Mouse (Mus musculus): ENCODE data around the gene Otop2.
A peak's percentile ranks its signal among the peaks of the same experiment; 100 is the strongest.

Gene Otop2

DNA sequence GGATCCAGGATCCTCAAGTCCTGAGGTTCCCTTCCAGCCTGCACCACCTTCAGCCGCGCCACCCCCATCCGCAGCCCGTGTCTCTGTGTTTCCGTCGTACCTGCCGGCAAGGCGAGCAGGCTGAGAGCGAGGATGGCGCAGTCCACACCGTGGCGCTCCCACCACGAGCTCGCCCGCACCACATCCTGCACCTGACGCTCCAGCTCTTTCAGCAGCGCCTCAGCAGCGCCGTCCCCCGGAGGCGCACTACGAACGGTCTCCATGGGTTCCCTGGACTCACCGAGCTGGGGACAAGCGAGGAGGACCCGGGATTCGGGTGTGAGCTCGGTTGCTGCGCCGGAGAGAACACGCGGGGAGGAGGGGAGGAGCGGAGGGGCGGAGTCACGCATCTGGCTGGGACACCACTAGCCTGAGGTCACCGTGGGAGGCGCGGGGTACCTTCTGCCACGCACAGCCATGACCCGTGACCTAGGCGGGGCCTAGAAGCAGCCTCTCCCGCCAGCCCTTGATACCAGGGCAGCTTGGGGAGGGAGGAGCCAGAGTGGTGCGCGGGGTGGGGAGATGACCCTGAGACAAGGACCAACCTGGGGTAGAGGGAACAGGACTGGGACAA is 9.6 kb upstream of the Otop2 start, which contains the start of gene Fads6:
Gene Fads6 (minus strand): TSS at position 450 of the 613 bp plus-strand sequence.
- peak; percentile 71 for DNase-seq (ENCODE audit: low read depth, low spot score)

DNA sequence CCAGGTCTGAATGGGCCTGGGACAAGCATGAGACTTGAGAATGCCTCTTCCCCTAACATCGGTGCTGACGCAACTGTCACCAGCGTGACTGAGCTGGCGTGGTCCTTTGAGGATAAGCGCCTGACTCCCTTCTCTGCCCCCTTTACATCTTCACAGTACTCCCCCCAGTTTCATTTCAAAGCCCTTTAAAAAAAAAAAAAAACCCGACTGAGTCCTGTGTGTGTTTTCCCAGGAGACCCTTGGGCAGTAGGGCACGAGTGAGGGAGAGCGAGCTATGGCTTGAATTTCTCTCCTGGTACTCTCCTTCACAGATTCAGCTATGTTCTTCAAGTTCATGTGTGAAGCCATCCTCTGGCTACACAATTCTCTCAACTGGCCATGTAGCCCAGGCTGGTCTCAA is 8.8 kb upstream of the Otop2 start:
- no peak for DNase-seq (ENCODE audit: low read depth, low spot score)

DNA sequence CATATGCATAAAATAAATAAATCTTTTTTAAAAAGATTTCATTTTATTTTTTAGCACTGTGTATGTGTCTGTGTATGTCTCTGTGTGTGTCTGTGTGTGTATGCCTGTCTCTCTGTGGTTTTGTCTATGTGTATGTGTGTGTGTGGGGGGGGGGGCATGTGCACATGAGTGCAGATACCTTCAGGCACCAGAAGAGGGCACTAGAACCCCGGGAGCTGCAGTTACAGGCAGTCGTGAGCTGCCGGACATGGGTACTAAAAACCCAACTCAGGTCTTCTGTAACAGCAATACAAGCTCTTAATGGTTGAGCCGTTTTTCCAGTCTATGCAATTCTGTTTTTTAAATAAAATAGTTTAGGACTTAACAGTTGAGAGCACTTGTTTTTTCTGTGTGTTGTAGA is 6.2 kb upstream of the Otop2 start:
- no peak for DNase-seq (ENCODE audit: low read depth, low spot score)

DNA sequence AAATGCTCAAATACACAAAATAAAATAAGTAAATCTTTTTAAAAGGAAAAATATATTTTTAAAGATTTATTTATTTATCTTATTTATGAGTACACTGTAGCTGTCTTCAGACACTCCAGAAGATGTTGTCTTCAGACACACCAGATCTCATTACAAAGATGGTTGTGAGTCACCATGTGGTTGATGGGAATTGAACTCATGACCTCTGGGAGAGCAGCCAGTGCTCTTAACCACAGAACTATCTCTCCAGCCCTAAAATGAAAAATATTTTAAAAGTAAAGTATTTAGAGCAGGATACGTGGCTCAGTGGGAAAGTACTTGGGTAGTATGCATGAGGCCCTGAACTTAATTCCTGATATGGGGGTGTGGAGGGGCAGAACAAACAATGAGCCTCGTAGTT is 5.6 kb upstream of the Otop2 start:
- no peak for DNase-seq (ENCODE audit: low read depth, low spot score)

GRCm38 (mm10) chr11:115303167-115303566 is 3.8 kb upstream of the Otop2 start:
- no peak for DNase-seq (ENCODE audit: low read depth, low spot score)

DNA sequence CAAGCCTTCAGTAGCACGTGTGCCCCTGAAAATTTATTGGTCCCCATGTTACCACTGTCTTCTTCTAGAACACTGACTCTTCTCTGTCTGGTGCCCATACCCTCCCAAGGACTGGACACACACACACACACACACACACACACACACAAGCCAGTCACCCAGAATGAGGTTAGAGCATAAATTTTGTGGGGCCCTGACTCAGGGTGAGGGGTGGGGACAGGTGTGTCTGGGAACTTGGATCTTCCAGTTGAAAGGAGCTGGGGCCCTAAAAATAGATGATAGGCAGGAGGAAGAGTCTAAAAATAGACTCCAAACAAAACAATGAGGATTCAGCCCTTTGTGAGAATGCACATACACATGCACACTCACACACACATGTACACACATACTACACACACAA is 1.8 kb downstream of the Otop2 start:
- no peak for DNase-seq (ENCODE audit: low read depth, low spot score)

DNA sequence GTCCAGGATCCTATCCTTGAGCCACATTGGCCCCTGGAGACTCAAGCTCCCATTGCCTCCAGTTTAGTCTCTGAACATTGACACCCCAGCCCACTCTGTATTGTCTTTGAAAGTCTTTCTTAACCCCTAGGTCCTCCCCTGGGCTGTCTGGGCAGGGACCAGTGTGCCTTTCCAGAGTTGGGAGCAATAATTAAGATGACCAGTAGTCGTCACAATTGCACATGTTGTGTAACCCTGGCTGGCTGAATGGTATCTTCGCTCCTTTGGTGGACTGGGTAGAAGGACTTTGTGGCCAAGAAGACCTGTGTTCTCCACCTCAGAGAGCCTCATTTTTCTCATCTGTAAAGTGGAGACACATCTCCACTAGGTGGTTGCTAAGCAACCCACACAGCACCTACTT is 7.3 kb downstream of the Otop2 start:
- no peak for DNase-seq (ENCODE audit: low read depth, low spot score)

DNA sequence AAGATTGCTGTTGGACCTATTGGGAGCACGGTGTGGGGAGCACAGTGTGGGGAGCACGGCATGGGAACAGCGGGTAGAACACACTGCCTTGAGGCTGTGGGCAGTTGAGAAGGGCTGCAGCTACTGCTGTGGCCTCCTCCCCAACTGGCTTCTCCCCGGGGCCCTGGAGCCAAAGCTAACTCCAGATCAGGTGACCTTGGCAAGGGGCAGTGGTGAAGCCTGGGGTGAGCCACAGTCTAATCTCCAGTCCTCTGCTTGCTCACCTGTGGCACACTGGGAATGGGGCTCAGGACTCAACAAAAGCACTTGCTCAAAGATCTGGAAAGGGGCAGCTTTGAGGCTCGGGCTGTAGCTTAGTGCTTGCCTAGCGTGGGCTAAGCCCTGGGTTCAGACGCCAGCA is 10.2 kb downstream of the Otop2 start:
- no peak for DNase-seq (ENCODE audit: low read depth, low spot score)

DNA sequence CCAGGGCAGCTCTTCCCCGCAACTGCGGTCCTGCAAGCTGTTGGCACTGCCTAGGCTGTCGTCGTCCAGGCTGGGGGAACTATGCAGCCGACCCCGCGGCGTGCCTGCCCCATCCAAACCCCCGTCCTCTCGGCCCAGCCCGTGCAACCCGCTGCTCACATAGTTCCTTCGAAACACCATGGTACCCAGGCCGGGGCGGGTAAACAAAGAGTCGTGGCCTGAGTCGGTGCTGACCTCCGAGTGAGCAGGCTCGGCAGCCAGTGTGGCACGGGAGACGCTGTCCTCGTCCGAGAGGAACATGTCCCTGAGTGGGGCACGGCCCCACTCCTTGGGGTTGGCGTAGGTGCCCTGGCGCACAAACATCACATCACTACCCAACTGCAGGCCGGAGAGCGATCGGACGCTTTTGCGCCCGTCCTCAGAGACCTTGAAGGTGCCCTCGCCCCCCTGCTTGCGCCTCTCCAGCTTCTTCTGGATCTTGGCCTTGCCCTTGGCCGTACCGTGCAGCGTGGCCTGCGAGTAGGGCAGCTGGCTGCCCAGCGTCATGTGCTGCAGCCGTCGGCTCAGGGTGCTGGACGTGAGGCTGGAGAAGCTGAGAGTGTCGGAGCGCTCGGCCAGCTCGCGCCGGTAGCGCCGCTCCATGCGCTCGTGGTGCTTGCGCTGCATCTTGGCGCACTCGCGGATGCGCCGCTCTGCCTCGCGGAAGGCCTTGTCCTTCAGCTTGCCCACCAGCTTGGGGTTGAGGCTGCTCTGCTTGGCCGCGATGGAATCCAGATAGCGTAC is 11.5 kb downstream of the Otop2 start:
- DNase-seq (ENCODE audit: low read depth, low spot score): no peak

DNA sequence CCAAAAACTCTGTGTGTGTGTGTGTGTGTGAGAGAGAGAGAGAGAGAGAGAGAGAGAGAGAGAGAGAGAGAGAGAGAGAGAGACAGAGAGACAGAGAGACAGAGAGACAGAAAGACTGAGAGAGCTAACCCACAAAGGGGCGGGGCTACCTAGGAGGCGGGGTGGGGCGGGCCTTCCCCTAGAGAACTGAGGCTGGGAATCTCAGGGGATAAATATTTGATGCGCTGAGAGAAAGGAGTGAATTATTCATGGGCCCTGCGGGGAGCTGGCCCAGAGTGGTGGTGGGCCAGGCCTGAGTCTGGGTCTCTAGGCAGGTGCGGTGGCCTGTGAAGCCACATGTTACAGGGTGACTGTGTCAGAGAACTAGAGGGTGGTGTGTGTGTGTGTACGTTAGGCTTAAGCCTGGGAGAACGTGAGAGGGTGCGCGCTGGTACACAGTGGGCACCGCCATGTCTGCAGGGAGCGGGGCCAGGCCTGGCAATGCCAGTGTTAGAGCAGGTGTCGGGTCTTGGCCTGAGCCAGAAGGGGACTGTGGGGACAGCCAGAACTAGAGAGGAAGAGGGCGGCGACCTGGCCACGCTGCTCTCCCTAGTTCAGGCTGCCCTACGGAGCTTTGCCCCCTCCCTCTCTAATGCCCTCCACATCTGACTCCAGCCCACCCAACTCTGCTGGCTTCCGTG is 12.9 kb downstream of the Otop2 start:
- no peak for DNase-seq (ENCODE audit: low read depth, low spot score)

DNA sequence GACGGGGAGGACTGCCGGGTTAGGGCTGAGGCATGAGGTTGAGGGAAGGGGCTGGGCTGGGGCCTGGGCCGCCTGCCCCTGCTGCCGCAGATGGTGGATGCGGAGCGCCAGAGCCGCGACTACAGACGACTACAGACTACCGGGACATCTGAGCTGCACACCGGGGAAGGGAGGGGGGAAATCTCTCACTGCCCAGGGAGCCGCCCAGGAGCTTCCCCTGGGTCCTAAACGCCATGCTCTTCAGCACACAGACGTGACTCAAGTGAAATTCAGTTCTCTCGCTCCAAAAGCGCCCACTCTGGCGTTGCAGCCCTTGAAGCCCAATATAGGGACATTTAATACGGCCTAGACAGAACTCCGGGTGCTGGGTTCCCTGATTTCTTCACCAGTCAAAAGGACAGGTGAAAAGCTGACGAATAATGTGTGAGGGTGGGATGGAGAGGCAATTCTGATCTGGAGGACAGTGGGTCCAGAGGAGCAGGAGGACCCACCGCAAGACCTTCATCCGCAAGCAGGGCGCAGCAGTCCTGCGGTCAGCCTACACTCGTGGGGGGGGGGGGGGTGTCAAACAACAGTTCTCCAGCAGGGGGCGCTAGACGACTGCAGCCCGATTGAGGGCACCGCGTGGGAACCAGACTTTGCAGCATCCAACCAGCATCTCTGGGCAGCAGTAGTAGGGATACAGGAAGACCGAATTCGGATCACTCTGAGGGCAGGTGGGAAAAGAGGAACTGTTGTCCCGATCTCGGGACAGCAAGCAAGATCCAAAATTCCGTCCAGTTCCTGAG is 15.1 kb downstream of the Otop2 start, which contains the start of gene Ush1g:
Gene Ush1g (minus strand): TSS at position 136 of the 788 bp plus-strand sequence.
- no peak for DNase-seq (ENCODE audit: low read depth, low spot score)

DNA sequence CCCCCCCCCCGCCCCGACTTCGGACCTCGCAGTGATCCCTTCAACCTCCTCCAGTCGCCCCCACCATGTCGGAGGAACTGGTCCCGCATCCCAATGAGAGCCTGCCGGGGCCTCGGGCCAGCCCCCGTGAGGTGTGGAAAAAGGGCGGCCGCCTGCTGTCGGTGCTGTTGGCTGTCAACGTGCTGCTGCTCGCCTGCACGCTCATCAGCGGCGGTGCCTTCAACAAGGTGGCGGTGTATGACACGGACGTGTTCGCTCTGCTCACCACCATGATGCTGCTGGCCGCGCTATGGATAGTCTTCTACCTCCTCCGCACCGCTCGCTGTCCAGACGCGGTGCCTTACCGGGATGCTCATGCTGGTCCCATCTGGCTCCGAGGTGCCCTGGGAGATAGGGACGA is 16.4 kb downstream of the Otop2 start:
- no peak for DNase-seq (ENCODE audit: low read depth, low spot score)

GRCm38 (mm10) chr11:115326730-115327129 is 19.8 kb downstream of the Otop2 start:
- no peak for DNase-seq (ENCODE audit: low read depth, low spot score)

GRCm38 (mm10) chr11:115329339-115329738 is 22.4 kb downstream of the Otop2 start:
- DNase-seq (ENCODE audit: low read depth, low spot score): no peak

GRCm38 (mm10) chr11:115334531-115334930 is 27.6 kb downstream of the Otop2 start, which contains the start of gene Otop3:
Otop3 (plus strand) TSS chr11:115334731.
- DNase-seq (ENCODE audit: low read depth, low spot score): no peak

GRCm38 (mm10) chr11:115335223-115335622 is 28.3 kb downstream of the Otop2 start:
- no peak for DNase-seq (ENCODE audit: low read depth, low spot score)

GRCm38 (mm10) chr11:115336115-115336514 is 29.2 kb downstream of the Otop2 start:
- no peak for DNase-seq (ENCODE audit: low read depth, low spot score)

GRCm38 (mm10) chr11:115337350-115337749 is 30.4 kb downstream of the Otop2 start:
- DNase-seq (ENCODE audit: low read depth, low spot score): no peak

- DNase-seq (ENCODE audit: low read depth, low spot score): no peak
These were observed 30.9 kb downstream of the Otop2 start for GRCm38 (mm10) chr11:115337826-115338225.

DNA sequence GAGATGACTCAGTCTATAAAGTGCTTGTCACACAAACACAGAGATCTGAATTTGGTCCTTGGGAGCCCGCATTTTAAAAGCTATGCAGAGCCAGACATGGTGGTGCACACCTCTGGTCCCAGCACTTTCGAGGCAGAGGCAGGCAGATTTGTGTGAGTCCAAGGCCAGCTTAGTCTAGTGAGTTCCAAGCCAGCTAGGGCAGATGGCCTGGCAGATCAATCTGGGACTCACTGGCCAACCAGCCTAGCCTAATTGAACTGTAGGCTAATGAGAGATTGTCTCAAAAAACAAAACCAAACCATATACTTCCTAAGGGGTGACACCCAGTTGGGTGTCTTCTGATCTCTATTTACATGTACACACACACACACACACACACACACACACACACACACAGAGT is 34.3 kb downstream of the Otop2 start:
- DNase-seq (ENCODE audit: low read depth, low spot score): no peak

DNA sequence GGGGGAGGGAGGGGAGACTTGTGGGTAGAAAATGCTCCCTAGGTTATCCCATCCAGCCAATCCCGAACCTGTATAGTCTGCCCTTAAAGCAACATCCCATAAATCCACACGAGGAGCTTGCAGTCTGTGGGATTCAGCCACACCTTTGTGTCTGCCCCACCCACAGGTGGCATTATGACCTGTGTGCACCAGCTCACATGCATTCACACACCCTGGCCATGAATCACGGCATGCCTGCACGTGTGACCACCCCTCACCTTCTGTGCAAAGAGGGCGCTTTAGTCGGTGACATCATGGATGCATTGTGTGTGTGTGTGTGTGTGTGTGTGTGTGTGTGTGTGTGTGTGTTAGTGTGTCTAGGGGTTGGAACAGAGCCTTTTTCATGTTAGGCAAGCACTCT is 34.9 kb downstream of the Otop2 start:
- DNase-seq (ENCODE audit: low read depth, low spot score): no peak

- no peak for DNase-seq (ENCODE audit: low read depth, low spot score)
These were observed 38.0 kb downstream of the Otop2 start for GRCm38 (mm10) chr11:115344967-115345366.
